Mouse (Mus musculus) right cerebral cortex, adult 18-20 months (tissue): ENCODE data around the gene Rin2.
A peak's percentile ranks its signal among the peaks of the same experiment; 100 is the strongest.

Experiments used
- DNase-seq: peaks from one replicate; pipeline ENCODE4 v3.0.0; 2022; ENCODE audit warnings: mixed read lengths

Gene Rin2

GRCm38 (mm10) chr2:145831949-145832835 is 157.2 kb downstream of the Rin2 start:
- DNase-seq, result peak; percentile 57

DNA sequence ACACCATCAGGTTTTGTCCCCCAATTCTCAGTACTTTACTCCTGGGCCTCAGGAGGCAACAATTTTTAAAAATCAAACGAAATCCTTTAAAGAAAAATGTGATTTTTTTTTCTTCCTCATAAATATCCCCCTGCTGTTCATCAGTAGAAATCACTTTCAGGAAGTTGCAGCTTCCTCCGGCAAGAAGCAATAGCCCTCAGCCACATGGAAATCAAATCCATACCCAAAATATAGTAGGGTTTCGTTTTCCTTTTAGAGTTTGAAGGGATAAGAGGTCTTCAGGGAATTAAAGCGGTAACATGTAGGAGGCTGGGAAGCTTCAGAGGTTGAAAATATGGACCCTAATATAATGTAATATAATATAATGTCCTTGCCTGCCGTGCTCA is 157.8 kb downstream of the Rin2 start:
- DNase-seq, result no peak

DNA sequence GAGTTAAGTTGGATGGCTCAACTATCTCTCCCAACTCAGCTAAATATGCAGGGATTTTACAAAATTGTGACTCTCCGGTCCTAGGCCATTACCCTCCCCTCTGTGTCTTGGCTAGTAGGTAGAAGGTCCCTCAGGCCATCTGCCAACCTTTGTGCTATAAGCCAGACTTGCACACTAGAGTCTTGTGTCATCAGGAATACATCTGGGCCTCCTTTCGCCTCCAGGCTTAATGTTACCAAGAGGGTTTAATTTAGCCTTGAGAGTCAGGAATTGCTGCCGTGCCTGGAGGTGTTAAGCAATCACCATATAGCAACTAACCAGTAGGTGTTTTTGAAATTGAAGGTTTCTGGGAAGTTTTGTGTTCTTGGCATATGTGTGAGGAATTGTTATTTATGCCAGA is 158.3 kb downstream of the Rin2 start:
- DNase-seq, result peak; percentile 21

- no peak for DNase-seq
Measured at GRCm38 (mm10) chr2:145835920-145836319, 160.9 kb downstream of the Rin2 start.

GRCm38 (mm10) chr2:145838675-145839074 is 163.7 kb downstream of the Rin2 start:
- DNase-seq, result no peak

GRCm38 (mm10) chr2:145839565-145840315 is 164.7 kb downstream of the Rin2 start:
- DNase-seq, result no peak

DNA sequence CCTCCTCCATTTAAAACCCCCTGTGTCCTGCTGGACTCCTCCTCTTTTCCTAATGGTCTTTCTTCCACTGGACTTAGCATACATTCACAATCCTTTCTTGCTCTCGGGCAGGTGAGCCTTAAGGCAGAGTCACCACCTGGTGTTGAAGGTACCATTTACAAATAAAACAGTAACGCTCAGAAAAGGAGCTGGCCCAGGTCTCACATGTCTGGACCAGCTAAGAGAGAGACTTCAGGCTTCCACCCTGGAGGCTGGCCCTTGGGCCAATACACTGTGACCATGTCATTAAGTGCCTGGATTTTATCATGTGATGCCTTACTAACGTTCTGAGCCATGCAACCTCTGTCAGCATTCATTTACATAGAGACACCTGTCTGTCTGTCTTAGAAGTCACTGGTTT is 165.3 kb downstream of the Rin2 start:
- DNase-seq, result no peak

GRCm38 (mm10) chr2:145840910-145841870 is 166.2 kb downstream of the Rin2 start:
- DNase-seq, result no peak

DNA sequence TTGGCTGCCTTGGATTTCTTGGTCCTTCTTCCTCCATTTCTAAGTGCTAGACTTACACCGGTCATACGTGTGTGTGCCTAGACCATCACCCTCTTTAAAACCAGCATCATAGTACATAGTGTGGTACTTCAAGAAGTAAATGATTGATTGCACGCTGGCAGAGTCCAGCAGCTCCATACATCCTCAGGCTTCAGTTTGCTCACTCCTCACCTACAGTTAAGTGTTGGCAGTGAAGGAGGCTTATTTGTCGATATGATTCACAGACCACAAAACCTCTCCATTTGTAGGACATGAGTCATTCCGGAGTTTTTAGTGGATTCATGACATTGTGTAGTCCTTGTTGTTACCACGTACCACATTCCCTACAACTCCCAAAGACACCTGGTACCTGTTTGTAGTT is 168.3 kb downstream of the Rin2 start:
- DNase-seq, result no peak

- no peak for DNase-seq
Measured at GRCm38 (mm10) chr2:145846595-145846994, 171.6 kb downstream of the Rin2 start.

GRCm38 (mm10) chr2:145849170-145849905 is 174.3 kb downstream of the Rin2 start:
- DNase-seq, result peak; percentile 31

GRCm38 (mm10) chr2:145850779-145851178 is 175.8 kb downstream of the Rin2 start:
- DNase-seq, result peak; percentile 78

DNA sequence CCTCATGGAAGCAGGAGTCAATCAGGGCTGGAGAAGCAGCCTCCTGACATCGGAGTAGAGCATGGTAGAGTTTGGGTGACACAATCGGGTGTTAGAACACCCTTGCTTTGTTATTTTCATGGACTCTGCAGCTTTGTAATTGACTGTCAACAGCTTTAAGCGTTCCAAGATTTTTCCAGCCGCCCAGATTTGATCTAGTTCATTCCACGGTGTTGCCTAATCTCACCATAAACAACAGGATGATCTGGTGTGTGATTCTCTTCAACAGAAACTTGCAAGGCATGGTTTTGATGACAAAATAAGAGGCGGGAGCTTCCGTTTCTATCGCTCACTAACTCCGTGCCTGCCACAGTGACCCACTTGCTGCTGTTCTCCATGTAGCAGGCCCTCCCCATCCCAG is 180.8 kb downstream of the Rin2 start:
- DNase-seq, result no peak

- DNase-seq, result no peak
Measured at GRCm38 (mm10) chr2:145857864-145858263, 182.8 kb downstream of the Rin2 start.

GRCm38 (mm10) chr2:145859442-145859931 is 184.5 kb downstream of the Rin2 start:
- peak; percentile 40 for DNase-seq

GRCm38 (mm10) chr2:145859932-145860801 is 185.2 kb downstream of the Rin2 start:
- peak; percentile 92 for DNase-seq

GRCm38 (mm10) chr2:145861193-145862123 is 186.4 kb downstream of the Rin2 start:
- DNase-seq, result no peak

DNA sequence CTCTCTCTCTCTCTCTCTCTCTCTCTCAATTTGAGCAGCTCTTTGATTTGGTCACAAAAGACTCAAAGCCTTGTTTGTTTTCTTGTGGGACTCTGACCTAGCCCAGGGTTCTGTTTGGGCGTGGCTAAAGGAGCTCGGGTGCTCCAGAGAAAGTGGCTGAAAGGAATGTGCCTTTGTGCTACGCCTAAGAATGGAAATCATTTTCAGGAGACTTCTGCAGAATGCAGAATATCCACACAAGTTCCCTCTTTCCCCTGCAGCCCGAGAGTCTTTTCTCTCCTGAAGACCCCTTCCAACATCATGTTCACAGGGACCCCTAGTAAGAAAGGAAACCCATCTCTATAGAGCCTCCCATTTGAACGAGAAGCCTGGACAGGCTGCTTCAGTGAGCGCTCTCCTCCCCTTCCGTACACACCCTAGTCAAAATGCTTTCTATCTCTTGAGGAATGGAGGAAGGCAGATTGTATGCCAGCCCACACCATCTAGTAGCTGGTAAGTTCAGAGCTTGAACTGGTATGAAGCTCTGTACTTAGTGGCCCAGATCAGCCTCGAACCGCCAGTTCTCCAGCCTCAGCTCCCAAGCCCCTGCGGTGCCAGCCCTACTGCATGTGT is 187.3 kb downstream of the Rin2 start:
- no peak for DNase-seq

GRCm38 (mm10) chr2:145865344-145865743 is 190.3 kb downstream of the Rin2 start:
- DNase-seq, result no peak
